Mouse (Mus musculus): ENCODE measurements around the gene 2310022A10Rik.

2310022A10Rik gene

DNA sequence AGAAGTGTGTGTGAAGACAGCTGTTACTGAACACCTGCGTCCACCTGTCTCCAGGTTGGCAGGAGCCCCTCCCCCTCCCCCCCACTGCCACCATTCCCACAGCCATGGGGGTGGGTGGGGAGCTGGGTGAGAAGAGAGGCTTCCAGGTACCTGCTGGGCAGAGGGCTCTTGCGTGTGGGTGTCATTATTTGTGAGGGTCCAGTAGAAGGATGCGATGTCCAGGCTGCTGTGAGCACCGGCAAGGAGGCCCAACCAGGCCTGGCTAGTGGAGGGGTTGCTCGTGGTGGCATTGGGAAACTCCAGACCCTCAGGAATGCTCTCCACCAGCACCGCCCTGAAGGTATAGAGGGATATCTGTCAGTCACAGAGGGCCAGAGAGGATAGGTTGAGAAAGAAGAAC, 12.1 kb upstream of the 2310022A10Rik start:
- DNase-seq (ENCODE audit: low read depth, low spot score) = no peak

- DNase-seq (ENCODE audit: low read depth, low spot score) = no peak
Measured at GRCm38 (mm10) chr7:27541431-27541830, 11.6 kb upstream of the 2310022A10Rik start.

- DNase-seq (ENCODE audit: low read depth, low spot score) = no peak
Measured at GRCm38 (mm10) chr7:27541922-27542321, 11.1 kb upstream of the 2310022A10Rik start.

- DNase-seq (ENCODE audit: low read depth, low spot score) = peak; percentile 50
Measured at GRCm38 (mm10) chr7:27542392-27543033, 10.5 kb upstream of the 2310022A10Rik start.

- DNase-seq (ENCODE audit: low read depth, low spot score) = no peak
Measured at GRCm38 (mm10) chr7:27543065-27543464, 10.0 kb upstream of the 2310022A10Rik start.

- DNase-seq (ENCODE audit: low read depth, low spot score) = no peak
Measured at GRCm38 (mm10) chr7:27543851-27544250, 9.2 kb upstream of the 2310022A10Rik start.

- DNase-seq (ENCODE audit: low read depth, low spot score) = no peak
Measured at GRCm38 (mm10) chr7:27544675-27545370, 8.2 kb upstream of the 2310022A10Rik start.

DNA sequence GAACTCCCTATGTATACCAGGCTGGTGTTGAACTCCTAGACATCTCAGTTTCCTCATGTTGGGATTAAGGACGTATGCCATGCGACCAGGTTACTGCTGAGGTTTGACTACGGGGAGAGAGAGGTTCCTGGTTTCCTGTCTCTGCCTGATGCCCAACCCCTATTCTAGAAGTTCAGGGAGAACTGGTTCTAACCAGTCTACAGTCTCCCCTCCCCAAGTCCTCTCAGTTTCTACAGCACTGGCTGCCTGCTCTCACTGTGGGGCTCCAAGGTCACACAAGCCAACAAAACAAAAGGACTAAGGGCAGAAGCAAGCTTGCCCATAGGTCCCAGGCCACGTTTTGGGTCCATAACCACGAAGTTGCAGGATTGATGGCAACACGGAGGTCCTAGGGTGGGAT, 3.4 kb upstream of the 2310022A10Rik start:
- peak; percentile 61 for DNase-seq (ENCODE audit: low read depth, low spot score)

DNA sequence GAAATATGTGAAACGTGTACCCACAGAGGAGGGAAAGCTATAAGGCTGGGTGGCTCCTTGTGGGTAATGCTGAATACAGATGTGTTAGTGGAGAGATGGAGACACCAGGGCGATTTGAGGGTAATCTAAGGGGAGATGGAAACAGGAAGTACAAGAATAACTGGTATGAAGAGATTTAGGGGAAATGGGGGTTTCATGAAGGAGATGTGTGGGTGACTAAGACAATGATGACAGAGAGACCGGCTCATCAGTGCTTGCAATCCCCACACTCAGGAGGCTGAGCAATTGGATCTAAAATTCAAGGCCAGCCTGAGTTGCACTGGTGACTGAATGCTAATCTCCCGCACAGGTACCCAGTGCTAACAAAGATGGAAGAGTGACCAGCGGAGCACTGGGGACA, 963 bp upstream of the 2310022A10Rik start:
- no peak for DNase-seq (ENCODE audit: low read depth, low spot score)

GRCm38 (mm10) chr7:27560291-27560887, 7.4 kb downstream of the 2310022A10Rik start:
- no peak for DNase-seq (ENCODE audit: low read depth, low spot score)

- no peak for DNase-seq (ENCODE audit: low read depth, low spot score)
Measured at GRCm38 (mm10) chr7:27560978-27561377, 7.9 kb downstream of the 2310022A10Rik start.

- DNase-seq (ENCODE audit: low read depth, low spot score) = no peak
Measured at GRCm38 (mm10) chr7:27569580-27570224, 16.7 kb downstream of the 2310022A10Rik start.

DNA sequence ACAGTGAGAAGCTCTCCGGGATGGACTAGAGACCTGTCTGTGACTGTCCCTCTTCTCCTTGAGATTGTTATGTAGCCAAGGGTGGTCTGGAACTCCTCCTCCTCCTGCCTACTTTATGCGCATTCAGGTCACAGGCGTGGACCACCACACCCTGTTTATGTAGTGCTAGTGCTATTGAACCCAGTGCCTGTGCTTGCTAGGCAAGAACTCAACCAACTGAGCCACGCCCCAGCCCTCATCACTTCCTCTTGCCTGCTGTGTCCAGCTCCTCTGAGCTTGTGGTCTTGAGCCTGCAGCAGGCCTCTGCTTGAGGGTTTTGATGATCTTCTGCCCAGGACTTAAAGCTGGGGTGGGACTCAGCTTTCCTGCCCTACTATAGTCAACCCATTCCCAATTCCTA, 19.1 kb downstream of the 2310022A10Rik start:
- peak; percentile 40 for DNase-seq (ENCODE audit: low read depth, low spot score)

DNA sequence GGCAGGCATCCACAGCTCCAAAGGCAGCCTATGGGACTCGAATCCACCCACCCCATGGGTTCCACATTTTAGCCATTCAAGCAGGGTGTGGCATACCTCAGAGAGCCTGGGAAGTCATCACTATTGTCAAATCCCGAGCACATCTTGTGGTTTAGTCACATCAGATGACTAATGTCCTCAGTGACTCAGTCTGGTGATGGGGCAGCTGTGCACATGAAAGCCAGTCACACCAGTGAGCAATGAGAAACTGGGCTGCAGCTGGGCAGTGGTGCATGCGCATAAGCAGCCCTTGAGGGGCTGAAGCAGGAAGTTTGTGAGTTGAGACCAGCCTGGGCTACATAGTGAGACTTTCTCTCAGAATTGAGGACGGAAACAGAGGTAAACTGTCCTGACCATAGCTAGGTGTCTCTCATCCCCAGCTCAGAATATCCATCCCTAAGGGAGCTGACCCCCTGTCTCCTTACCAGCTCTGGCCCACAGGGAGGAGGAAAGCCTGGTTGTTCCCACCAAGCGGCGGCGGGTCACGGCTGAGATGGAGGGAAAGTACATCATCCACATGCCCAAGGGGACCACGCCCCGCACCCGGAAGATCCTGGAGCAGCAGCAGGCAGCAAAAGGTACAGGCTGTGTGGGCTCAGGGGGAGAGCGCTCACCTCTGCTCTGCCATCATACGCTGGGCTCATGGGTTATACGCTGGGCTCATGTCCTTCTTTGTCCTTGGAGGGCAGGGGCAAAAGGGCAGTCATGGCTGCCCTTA, 21.3 kb downstream of the 2310022A10Rik start:
- DNase-seq (ENCODE audit: low read depth, low spot score) = no peak

DNA sequence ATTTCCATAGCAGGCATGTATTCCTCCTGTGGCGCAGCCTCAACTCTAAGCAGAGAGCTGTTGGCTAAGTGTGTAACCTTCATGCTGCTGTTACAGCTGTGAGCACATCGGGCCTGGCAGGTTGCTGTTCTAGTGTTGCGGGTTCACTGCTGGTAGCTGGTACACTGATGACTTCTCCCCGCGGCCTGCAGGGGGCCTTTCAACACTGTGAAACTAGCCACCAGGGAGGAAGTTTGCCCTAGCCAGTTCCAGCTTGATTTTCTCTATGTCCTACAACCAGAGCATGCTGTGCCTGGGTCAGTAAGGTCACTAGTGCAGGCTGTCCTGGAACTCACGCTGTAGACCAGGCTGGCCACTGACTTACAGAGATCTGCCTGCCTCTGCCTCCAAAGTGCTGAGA, 23.9 kb downstream of the 2310022A10Rik start:
- DNase-seq (ENCODE audit: low read depth, low spot score) = no peak

DNA sequence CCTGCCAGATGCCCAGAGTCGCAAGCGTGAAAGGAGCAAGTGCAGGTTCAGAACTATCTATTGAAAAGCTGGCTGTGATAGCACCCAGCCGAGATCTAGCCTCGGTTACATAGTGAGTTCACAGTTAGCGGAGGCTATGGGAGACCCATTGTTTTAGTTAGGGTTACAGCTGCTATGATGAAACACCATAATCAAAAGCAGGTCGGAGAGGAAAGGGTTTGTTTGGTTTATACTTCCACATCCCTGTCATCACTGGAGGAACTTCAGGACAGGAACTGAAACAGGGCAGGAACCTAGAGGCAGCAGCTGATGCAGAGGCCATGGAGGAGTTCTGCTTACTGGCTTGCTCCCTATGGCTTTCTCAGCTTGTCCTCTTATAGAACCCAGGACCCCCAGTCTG, 24.6 kb downstream of the 2310022A10Rik start:
- no peak for DNase-seq (ENCODE audit: low read depth, low spot score)

- no peak for DNase-seq (ENCODE audit: low read depth, low spot score)
Measured at GRCm38 (mm10) chr7:27578465-27578864, 25.4 kb downstream of the 2310022A10Rik start.

GRCm38 (mm10) chr7:27580380-27581174, 27.5 kb downstream of the 2310022A10Rik start:
- DNase-seq (ENCODE audit: low read depth, low spot score) = no peak

DNA sequence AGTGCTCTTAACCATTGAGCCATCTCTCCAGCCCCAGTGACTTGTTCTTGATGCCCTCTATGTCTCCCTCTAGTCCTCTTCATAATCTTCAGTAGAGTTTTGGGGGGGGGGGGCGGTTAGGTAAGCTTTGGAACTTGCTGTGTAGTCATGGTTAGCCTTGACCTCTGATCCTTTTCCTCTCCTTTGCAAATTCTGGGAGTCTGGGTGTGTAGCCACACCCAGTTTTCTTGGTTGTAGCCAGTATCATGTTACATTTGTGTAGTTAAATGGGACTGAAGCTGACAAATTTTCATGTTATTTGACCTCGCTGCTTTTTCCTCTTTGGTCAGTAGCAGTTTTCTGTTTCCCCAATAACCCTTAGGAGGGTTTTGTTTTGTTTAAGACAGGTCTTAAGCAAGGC, 33.8 kb downstream of the 2310022A10Rik start:
- no peak for DNase-seq (ENCODE audit: low read depth, low spot score)

GRCm38 (mm10) chr7:27587741-27588140, 34.7 kb downstream of the 2310022A10Rik start:
- DNase-seq (ENCODE audit: low read depth, low spot score) = no peak

DNA sequence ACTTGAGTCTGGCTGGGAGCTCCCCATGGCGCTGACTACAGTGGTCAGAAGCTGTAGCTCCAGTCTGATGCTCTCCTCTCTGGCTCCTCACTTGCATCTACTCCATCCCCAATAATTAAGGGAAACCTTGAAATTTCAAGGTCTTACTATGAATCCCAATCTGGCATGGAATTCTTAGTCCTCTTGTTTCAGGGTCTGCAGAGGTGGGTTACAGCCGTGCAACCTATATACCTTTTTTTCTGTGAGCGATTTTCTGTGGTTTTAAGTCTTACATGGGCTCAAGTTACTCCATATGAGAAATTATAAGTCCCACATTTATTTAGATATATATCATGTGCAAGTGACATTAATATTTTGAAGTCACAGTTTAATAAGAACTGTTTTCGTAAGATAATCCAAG, 37.1 kb downstream of the 2310022A10Rik start:
- DNase-seq (ENCODE audit: low read depth, low spot score) = no peak
